Mouse (Mus musculus) midbrain, embryonic 11.5 days (tissue): Measurements from ENCODE around the gene Lsmem1. TPM values are rescaled to one million over a fixed set of nuclear protein-coding genes. Genes with fewer than 3 reads are reported as not detected.

Experiments used
- ATAC-seq: fragments of 200-750 bp; cut with Nextera tagmentation; 2 replicates; pipeline ENCODE4 v1.8.0; 2017; ENCODE audit warnings: moderate TSS enrichment, moderate library complexity; ENCODE audit not compliant: low FRiP score
- DNase-seq: peaks from one replicate; pipeline ENCODE4 v3.0.0; 2015; ENCODE audit warnings: low spot score; ENCODE audit errors: missing footprints
- H3K27ac ChIP-seq: fragments of 300-500 bp; sonication (generic); 2 replicates; pipeline ENCODE4 v1.5.1; 2014; ENCODE audit warnings: low read depth, low read length
- H3K27me3 ChIP-seq: fragments of 300-500 bp; sonication (generic); 2 replicates; pipeline ENCODE4 v1.6.1; 2014; ENCODE audit warnings: mild to moderate bottlenecking, low read length, moderate library complexity, mixed read lengths; ENCODE audit not compliant: control insufficient read depth, insufficient read depth
- H3K36me3 ChIP-seq: fragments of 300-500 bp; sonication (generic); 2 replicates; pipeline ENCODE4 v1.6.1; 2014; ENCODE audit warnings: mild to moderate bottlenecking, low read length, moderate library complexity, mixed read lengths; ENCODE audit not compliant: control insufficient read depth, insufficient read depth
- H3K4me1 ChIP-seq: fragments of 300-500 bp; sonication (generic); 2 replicates; pipeline ENCODE4 v1.6.1; 2014; ENCODE audit warnings: low read length; ENCODE audit not compliant: control insufficient read depth, insufficient read depth
- H3K4me2 ChIP-seq: fragments of 300-500 bp; sonication (generic); 2 replicates; pipeline ENCODE4 v1.6.1; 2014; ENCODE audit warnings: mild to moderate bottlenecking, moderate library complexity
- H3K4me3 ChIP-seq: fragments of 300-500 bp; sonication (generic); 2 replicates; pipeline ENCODE4 v1.5.1; 2014; ENCODE audit warnings: low read depth, low read length
- H3K9ac ChIP-seq: fragments of 300-500 bp; sonication (generic); 2 replicates; pipeline ENCODE4 v1.6.1; 2014; ENCODE audit warnings: low read length
- H3K9me3 ChIP-seq: fragments of 300-500 bp; sonication (generic); 2 replicates; pipeline ENCODE4 v1.6.1; 2016; ENCODE audit warnings: low read length; ENCODE audit not compliant: control insufficient read depth
- WGBS: fragments of 180-500 bp; shearing (Covaris S2); extraction: QIAGEN DNeasy Blood & Tissue Kit; methylation state at CpG from one replicate; pipeline ENCODE4 v1.1.7; 2014; 5-methylcytosine and 5-hydroxymethylcytosine counted together
- polyA plus RNA-seq: library from polyadenylated mRNA; unstranded; fragments of >200 nt; fragmentation: Nextera tagmentation; extraction: Ambion mirVana; gene quantifications from 2 replicates; pipeline ENCODE4 v1.2.1, GENCODE M21; 2014

The Lsmem1 gene
- polyA plus RNA-seq, 1 experiment from 2014 or later, result not detected

DNA sequence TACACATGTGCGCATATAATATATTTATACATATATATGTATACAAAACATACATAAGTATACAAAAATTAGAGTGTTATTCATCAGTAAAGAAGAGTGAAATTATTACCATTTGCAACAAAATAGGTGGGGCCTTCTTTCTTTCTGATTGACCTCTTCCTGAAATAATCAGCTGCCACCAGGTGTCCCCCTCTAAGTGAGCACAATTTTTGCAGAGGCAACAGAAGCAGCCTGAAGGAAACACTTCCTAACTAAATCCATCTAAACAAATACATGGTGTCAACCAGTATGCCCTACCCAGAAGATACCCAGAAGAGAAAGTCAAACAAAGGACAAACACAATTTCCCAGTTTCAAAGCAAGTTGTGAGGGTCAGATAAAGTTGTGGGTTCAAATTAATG is 29.6 kb downstream of the Lsmem1 start:
- Histone ChIP-seq H3K9me3 (no peaks in the 10 kb centered on the region), H3K9ac (no peak overlapping the region), H3K36me3 (no peaks in the 10 kb centered on the region), H3K4me2 (no peak overlapping the region), H3K4me3 (no peak overlapping the region), H3K4me1 (no peaks in the 10 kb centered on the region), H3K27me3 (no peaks in the 10 kb centered on the region), H3K27ac (no peak overlapping the region)
- ATAC-seq (no peak), DNase-seq (no peak)
- WGBS, result 97% methylated on average over 1 of the region's 1 CpGs

DNA sequence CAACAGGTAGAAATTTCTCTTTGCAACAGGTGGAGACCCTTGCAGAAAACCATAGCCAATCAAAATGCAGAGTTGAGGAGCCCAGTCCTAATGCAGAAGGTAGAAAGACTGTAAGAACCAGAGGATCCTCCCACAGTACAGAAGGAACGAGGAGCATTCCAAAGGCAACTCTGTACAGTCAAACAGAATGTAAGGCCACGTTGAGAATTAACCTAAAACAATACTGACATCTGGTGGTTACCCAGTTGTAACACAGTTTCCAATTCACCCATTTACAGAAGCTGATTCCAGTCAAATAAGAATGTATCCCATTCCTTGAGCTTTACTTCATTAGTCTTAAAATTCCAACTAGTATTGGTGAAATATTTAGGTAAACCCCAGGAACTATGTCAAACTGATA is 34.7 kb downstream of the Lsmem1 start:
- Histone ChIP-seq H3K9me3 (no peaks in the 10 kb centered on the region), H3K4me1 (no peaks in the 10 kb centered on the region), H3K27me3 (no peaks in the 10 kb centered on the region), H3K4me2 (no peak overlapping the region), H3K27ac (no peak overlapping the region), H3K4me3 (no peak overlapping the region), H3K36me3 (no peaks in the 10 kb centered on the region), H3K9ac (no peak overlapping the region)
- 17% methylated on average over 2 of the region's 2 CpGs for WGBS
- ATAC-seq, result peak; percentile 59; the same call in 1 of the 2 replicates
- DNase-seq, result peak; percentile 87

DNA sequence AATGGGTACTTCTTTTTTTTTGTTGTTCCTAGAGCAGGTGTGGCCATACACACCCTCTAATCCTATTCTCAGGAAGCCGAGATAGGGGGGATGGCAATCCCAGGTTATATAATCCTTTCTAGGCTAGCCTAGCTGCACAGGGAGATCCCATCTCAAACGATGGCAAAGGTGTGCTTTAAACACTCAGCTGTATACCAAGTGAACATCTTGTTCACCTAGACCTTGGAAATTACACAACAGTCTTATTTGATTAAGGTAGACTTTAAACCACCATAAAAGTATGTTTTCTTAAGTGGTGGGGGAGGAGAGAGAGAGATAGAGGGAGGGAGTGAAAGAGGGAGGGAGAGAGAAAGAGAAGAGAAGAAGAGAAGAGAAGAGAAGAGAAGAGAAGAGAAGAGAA is 38.5 kb downstream of the Lsmem1 start:
- Histone ChIP-seq H3K27me3 (no peaks in the 10 kb centered on the region), H3K9me3 (no peaks in the 10 kb centered on the region), H3K36me3 (no peaks in the 10 kb centered on the region), H3K4me3 (no peak overlapping the region), H3K27ac (no peak overlapping the region), H3K9ac (no peak overlapping the region), H3K4me1 (no peaks in the 10 kb centered on the region), H3K4me2 (no peak overlapping the region)
- DNase-seq, result no peak
- WGBS, result 77% methylated on average over 2 of the region's 2 CpGs
- no peak for ATAC-seq

DNA sequence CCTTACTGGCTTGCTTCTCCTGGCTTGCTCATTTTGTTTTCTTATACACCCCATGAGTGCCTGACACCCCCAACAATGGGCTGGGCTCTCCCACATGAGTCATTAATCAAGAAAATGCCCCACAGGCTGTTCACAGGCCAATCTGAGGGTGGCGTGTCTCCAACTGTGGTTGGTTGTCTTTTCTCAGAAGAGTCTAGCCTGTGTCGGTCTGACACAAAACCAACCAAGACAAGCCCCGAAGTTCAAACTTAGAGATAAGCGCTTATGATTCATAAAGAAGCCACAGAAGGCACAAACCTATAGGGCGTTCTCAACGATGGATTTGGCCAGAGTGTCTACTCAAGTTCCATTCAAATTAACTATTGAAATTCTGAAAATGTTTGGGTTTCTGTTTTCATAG is 45.1 kb downstream of the Lsmem1 start:
- no peak overlapping the region for H3K4me2 ChIP-seq
- ATAC-seq, result no peak
- H3K9me3 ChIP-seq, result no peaks in the 10 kb centered on the region
- H3K36me3 ChIP-seq, result no peaks in the 10 kb centered on the region
- no peak overlapping the region for H3K9ac ChIP-seq
- no peak for DNase-seq
- H3K4me3 ChIP-seq, result no peak overlapping the region
- H3K27ac ChIP-seq, result no peak overlapping the region
- H3K4me1 ChIP-seq, result no peaks in the 10 kb centered on the region
- 91% methylated on average over 6 of the region's 6 CpGs for WGBS
- H3K27me3 ChIP-seq, result no peaks in the 10 kb centered on the region

DNA sequence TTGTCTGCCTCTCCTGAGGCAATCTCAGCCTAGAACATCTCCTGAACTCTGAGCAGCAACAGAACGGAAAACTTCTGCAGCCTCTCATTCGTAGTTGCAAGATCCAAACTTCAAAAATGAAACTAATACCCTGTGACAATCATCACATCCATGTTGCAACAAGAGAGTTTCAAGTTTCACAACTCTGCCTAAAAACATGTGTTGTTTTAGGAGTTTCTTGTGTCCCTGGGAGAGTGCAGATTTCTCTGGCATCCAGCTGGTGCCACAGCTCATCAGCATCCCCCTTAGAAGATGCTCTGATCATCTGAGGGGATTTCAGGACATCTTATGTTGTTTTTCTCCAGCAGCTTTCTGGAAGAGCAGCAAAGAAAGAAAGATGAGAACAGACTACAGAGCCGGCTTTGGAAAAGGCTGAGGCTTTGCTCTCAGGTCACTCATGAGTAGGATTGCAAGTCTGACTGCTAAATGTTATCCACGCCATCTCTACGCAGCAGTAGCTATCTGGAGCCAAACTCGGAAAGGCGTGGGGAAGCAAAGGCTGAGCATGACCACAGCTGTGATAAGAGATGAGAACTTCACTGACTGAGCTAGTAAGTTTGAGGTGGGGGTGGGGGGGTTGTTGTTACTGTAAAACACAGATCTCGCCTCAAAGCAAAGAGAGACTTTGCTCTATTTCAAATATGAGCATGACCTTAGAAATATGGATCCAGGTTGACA is 46.8 kb downstream of the Lsmem1 start:
- H3K4me3 ChIP-seq, result no peak overlapping the region
- H3K4me2 ChIP-seq, result no peak overlapping the region
- no peak overlapping the region for H3K27ac ChIP-seq
- H3K9me3 ChIP-seq, result no peaks in the 10 kb centered on the region
- no peak for DNase-seq
- no peaks in the 10 kb centered on the region for H3K4me1 ChIP-seq
- H3K36me3 ChIP-seq, result no peaks in the 10 kb centered on the region
- no peaks in the 10 kb centered on the region for H3K27me3 ChIP-seq
- H3K9ac ChIP-seq, result no peak overlapping the region
- WGBS, result 92% methylated on average over 8 of the region's 8 CpGs
- no peak for ATAC-seq

DNA sequence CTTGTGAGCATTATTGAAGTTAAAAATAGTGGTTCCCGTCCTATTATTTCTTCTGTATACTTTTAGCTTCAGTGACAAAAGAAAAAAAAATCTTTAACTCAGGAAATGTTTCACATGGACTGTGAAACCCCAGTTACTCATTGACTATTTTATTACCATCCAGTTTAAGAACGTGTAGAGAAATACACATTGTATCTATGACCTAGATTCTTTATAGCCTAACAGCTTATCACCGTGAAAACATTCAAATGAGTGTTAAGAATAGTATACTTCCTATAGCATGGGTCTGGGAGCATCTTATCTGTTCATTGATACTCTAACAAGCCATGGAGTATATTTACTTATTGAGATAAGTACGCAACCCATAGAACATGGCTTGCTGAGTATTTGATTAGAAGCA is 52.0 kb downstream of the Lsmem1 start:
- Histone ChIP-seq H3K4me3 (no peak overlapping the region), H3K4me1 (no peaks in the 10 kb centered on the region), H3K9ac (no peak overlapping the region), H3K4me2 (no peak overlapping the region), H3K27ac (no peak overlapping the region), H3K36me3 (no peaks in the 10 kb centered on the region), H3K27me3 (no peaks in the 10 kb centered on the region), H3K9me3 (no peaks in the 10 kb centered on the region)
- ATAC-seq (no peak), DNase-seq (no peak)
- 79% methylated on average over 4 of the region's 4 CpGs for WGBS

- no peaks in the 10 kb centered on the region for H3K27me3 ChIP-seq
- no peak overlapping the region for H3K4me2 ChIP-seq
- H3K4me1 ChIP-seq, result no peaks in the 10 kb centered on the region
- ATAC-seq (no peak), DNase-seq (no peak)
- H3K9ac ChIP-seq, result no peak overlapping the region
- no peaks in the 10 kb centered on the region for H3K36me3 ChIP-seq
- H3K4me3 ChIP-seq, result no peak overlapping the region
- no peak overlapping the region for H3K27ac ChIP-seq
- H3K9me3 ChIP-seq, result no peaks in the 10 kb centered on the region
- 80% methylated on average over 5 of the region's 5 CpGs for whole genome bisulfite sequencing
Measured at GRCm38 (mm10) chr12:40146510-40146909, 52.8 kb downstream of the Lsmem1 start.

DNA sequence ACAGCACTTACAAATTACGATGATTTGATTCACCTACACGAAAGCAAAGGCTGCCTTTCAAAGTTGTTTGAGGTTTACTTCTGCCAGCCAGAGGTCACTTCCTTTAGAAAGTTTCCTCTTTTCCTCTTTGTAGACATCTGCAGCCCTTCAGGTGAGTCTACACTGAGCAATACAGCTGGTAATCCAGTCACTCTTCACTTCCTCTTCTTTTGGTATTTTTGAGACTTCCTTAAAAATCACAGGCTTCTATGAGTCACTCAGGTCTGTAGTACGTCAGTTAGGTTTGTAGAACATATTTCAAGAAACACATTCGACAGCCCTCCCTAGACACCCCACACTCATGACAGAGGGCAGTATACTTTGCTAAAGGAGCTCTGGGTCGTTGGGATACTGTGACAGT is 58.6 kb downstream of the Lsmem1 start:
- Histone ChIP-seq H3K27ac (no peak overlapping the region), H3K4me2 (no peak overlapping the region), H3K9me3 (no peaks in the 10 kb centered on the region), H3K9ac (no peak overlapping the region), H3K4me3 (no peak overlapping the region), H3K4me1 (no peaks in the 10 kb centered on the region), H3K27me3 (no peaks in the 10 kb centered on the region), H3K36me3 (no peaks in the 10 kb centered on the region)
- WGBS, result 85% methylated on average over 5 of the region's 5 CpGs
- ATAC-seq, result no peak
- no peak for DNase-seq

GRCm38 (mm10) chr12:40139484-40140245 is 59.6 kb downstream of the Lsmem1 start:
- no peak overlapping the region for H3K4me3 ChIP-seq
- 89% methylated on average over 8 of the region's 8 CpGs for WGBS
- ATAC-seq, result no peak

More at GRCm38 (mm10) chr12:40139484-40140245, 59.6 kb downstream of the Lsmem1 start:
- no peaks in the 10 kb centered on the region for H3K4me1 ChIP-seq
- no peak for DNase-seq
- no peak overlapping the region for H3K4me2 ChIP-seq
- no peaks in the 10 kb centered on the region for H3K9me3 ChIP-seq
- H3K27me3 ChIP-seq, result peaks cover under 1% of the 10 kb centered on the region
- no peak overlapping the region for H3K27ac ChIP-seq
- H3K36me3 ChIP-seq, result no peaks in the 10 kb centered on the region
- no peak overlapping the region for H3K9ac ChIP-seq
